Mouse (Mus musculus): ENCODE measurements around the gene Abhd14a. TPM values are rescaled to one million over a fixed set of nuclear protein-coding genes. Genes with fewer than 3 reads are reported as not detected.

Abhd14a gene
- polyA plus RNA-seq, 1 experiment from 2014 or later: 52.8 TPM

- peak overlapping the region; percentile 33; the same call in 1 of the 2 replicates for H3K27ac ChIP-seq (ENCODE audit: low read length)
- H3K27me3 ChIP-seq (ENCODE audit: control insufficient read depth, insufficient read depth, low read depth, low read length): no peaks in the 10 kb centered on the region
- no peaks in the 10 kb centered on the region for H3K9me3 ChIP-seq (ENCODE audit: control insufficient read depth, low read length)
- H3K4me3 ChIP-seq (ENCODE audit: low read length): no peak overlapping the region
- 23% methylated on average over 15 of the region's 15 CpGs for WGBS
- ATAC-seq (ENCODE audit: low read depth): peak; percentile 1; the same call in 1 of the 2 replicates
- H3K4me1 ChIP-seq (replicated peaks; ENCODE audit: control insufficient read depth, insufficient read depth, low read length): peaks cover 35% of the 10 kb centered on the region
- H3K4me2 ChIP-seq (ENCODE audit: low read depth, low read length): peak overlapping the region; percentile 88
- peak overlapping the region; percentile 25 for H3K9ac ChIP-seq (ENCODE audit: low read length)
- no peaks in the 10 kb centered on the region for H3K36me3 ChIP-seq (ENCODE audit: control insufficient read depth, insufficient read depth, low read length)
These were observed 9.1 kb upstream of the Abhd14a start for GRCm38 (mm10) chr9:106456325-106457162.

- no peak for ATAC-seq (ENCODE audit: low read depth)
- no peaks in the 10 kb centered on the region for H3K9me3 ChIP-seq (ENCODE audit: control insufficient read depth, low read length)
- H3K4me3 ChIP-seq (ENCODE audit: low read length): peak overlapping the region; percentile 70
- H3K36me3 ChIP-seq (ENCODE audit: control insufficient read depth, insufficient read depth, low read length): no peaks in the 10 kb centered on the region
- 4% methylated on average over 17 of the region's 17 CpGs for WGBS
- H3K4me1 ChIP-seq (replicated peaks; ENCODE audit: control insufficient read depth, insufficient read depth, low read length): peaks cover 46% of the 10 kb centered on the region
- H3K4me2 ChIP-seq (ENCODE audit: low read depth, low read length): peak overlapping the region; percentile 88
- H3K27me3 ChIP-seq (ENCODE audit: control insufficient read depth, insufficient read depth, low read depth, low read length): no peaks in the 10 kb centered on the region
- H3K27ac ChIP-seq (ENCODE audit: low read length): peak overlapping the region; percentile 70
- H3K9ac ChIP-seq (ENCODE audit: low read length): peak overlapping the region; percentile 82
These were observed 7.6 kb upstream of the Abhd14a start for GRCm38 (mm10) chr9:106454888-106455681.

GRCm38 (mm10) chr9:106454071-106454761, 6.7 kb upstream of the Abhd14a start:
- H3K4me1 ChIP-seq (replicated peaks; ENCODE audit: control insufficient read depth, insufficient read depth, low read length): peaks cover 49% of the 10 kb centered on the region
- no peaks in the 10 kb centered on the region for H3K27me3 ChIP-seq (ENCODE audit: control insufficient read depth, insufficient read depth, low read depth, low read length)
- peak; percentile 10 for ATAC-seq (ENCODE audit: low read depth)
- H3K4me2 ChIP-seq (ENCODE audit: low read depth, low read length): peak overlapping the region; percentile 88
- H3K9ac ChIP-seq (ENCODE audit: low read length): peak overlapping the region; percentile 82
- H3K9me3 ChIP-seq (ENCODE audit: control insufficient read depth, low read length): no peaks in the 10 kb centered on the region
- peak overlapping the region; percentile 83 for H3K27ac ChIP-seq (ENCODE audit: low read length)
- H3K4me3 ChIP-seq (ENCODE audit: low read length): peak overlapping the region; percentile 70
- no peaks in the 10 kb centered on the region for H3K36me3 ChIP-seq (ENCODE audit: control insufficient read depth, insufficient read depth, low read length)
- 3% methylated on average over 18 of the region's 20 CpGs for WGBS

GRCm38 (mm10) chr9:106453271-106454070, 6.0 kb upstream of the Abhd14a start, which contains the start of gene Pcbp4:
Pcbp4 (plus strand) TSS chr9:106453291.
- Histone ChIP-seq H3K9ac (ENCODE audit: low read length) (peak within 1 kb of the TSS; percentile 82), H3K9me3 (ENCODE audit: control insufficient read depth, low read length) (no peaks in the 10 kb centered on the region), H3K27me3 (ENCODE audit: control insufficient read depth, insufficient read depth, low read depth, low read length) (no peaks in the 10 kb centered on the region), H3K4me1 (replicated peaks; ENCODE audit: control insufficient read depth, insufficient read depth, low read length) (peaks cover 53% of the 10 kb centered on the region), H3K4me2 (ENCODE audit: low read depth, low read length) (peak within 1 kb of the TSS; percentile 88), H3K36me3 (ENCODE audit: control insufficient read depth, insufficient read depth, low read length) (no peaks in the 10 kb centered on the region), H3K4me3 (ENCODE audit: low read length) (peak within 1 kb of the TSS; percentile 70), H3K27ac (ENCODE audit: low read length) (peak within 1 kb of the TSS; percentile 83)
- ATAC-seq (ENCODE audit: low read depth): peak; percentile 73
- under 1% methylated on average over 44 of the region's 74 CpGs for WGBS

- Histone ChIP-seq H3K27ac (ENCODE audit: low read length) (no peak overlapping the region), H3K27me3 (ENCODE audit: control insufficient read depth, insufficient read depth, low read depth, low read length) (no peaks in the 10 kb centered on the region), H3K9me3 (ENCODE audit: control insufficient read depth, low read length) (no peaks in the 10 kb centered on the region), H3K36me3 (ENCODE audit: control insufficient read depth, insufficient read depth, low read length) (no peaks in the 10 kb centered on the region), H3K9ac (ENCODE audit: low read length) (peak overlapping the region; percentile 75), H3K4me2 (ENCODE audit: low read depth, low read length) (peak overlapping the region; percentile 88), H3K4me1 (replicated peaks; ENCODE audit: control insufficient read depth, insufficient read depth, low read length) (peaks cover 59% of the 10 kb centered on the region), H3K4me3 (ENCODE audit: low read length) (peak overlapping the region; percentile 70)
- 4% methylated on average over 7 of the region's 7 CpGs for WGBS
- ATAC-seq (ENCODE audit: low read depth): no peak
These were observed 5.3 kb upstream of the Abhd14a start for GRCm38 (mm10) chr9:106452821-106453220.

GRCm38 (mm10) chr9:106452351-106452750, 4.9 kb upstream of the Abhd14a start:
- Histone ChIP-seq H3K4me2 (ENCODE audit: low read depth, low read length) (no peak overlapping the region), H3K4me3 (ENCODE audit: low read length) (no peak overlapping the region), H3K27me3 (ENCODE audit: control insufficient read depth, insufficient read depth, low read depth, low read length) (no peaks in the 10 kb centered on the region), H3K27ac (ENCODE audit: low read length) (no peak overlapping the region), H3K9ac (ENCODE audit: low read length) (no peak overlapping the region), H3K36me3 (ENCODE audit: control insufficient read depth, insufficient read depth, low read length) (no peaks in the 10 kb centered on the region), H3K4me1 (replicated peaks; ENCODE audit: control insufficient read depth, insufficient read depth, low read length) (peaks cover 62% of the 10 kb centered on the region), H3K9me3 (ENCODE audit: control insufficient read depth, low read length) (no peaks in the 10 kb centered on the region)
- 47% methylated on average over 6 of the region's 6 CpGs for WGBS
- no peak for ATAC-seq (ENCODE audit: low read depth)

GRCm38 (mm10) chr9:106451899-106452298, 4.4 kb upstream of the Abhd14a start:
- no peak overlapping the region for H3K9ac ChIP-seq (ENCODE audit: low read length)
- no peaks in the 10 kb centered on the region for H3K27me3 ChIP-seq (ENCODE audit: control insufficient read depth, insufficient read depth, low read depth, low read length)
- no peak overlapping the region for H3K27ac ChIP-seq (ENCODE audit: low read length)
- H3K36me3 ChIP-seq (ENCODE audit: control insufficient read depth, insufficient read depth, low read length): no peaks in the 10 kb centered on the region
- H3K4me2 ChIP-seq (ENCODE audit: low read depth, low read length): no peak overlapping the region
- no peak overlapping the region for H3K4me3 ChIP-seq (ENCODE audit: low read length)
- H3K4me1 ChIP-seq (replicated peaks; ENCODE audit: control insufficient read depth, insufficient read depth, low read length): peaks cover 60% of the 10 kb centered on the region
- no peak for ATAC-seq (ENCODE audit: low read depth)
- WGBS: 41% methylated on average over 2 of the region's 2 CpGs
- H3K9me3 ChIP-seq (ENCODE audit: control insufficient read depth, low read length): no peaks in the 10 kb centered on the region

- Histone ChIP-seq H3K9ac (ENCODE audit: low read length) (no peak overlapping the region), H3K4me2 (ENCODE audit: low read depth, low read length) (no peak overlapping the region), H3K4me1 (replicated peaks; ENCODE audit: control insufficient read depth, insufficient read depth, low read length) (peaks cover 58% of the 10 kb centered on the region), H3K4me3 (ENCODE audit: low read length) (no peak overlapping the region), H3K27me3 (ENCODE audit: control insufficient read depth, insufficient read depth, low read depth, low read length) (no peaks in the 10 kb centered on the region), H3K27ac (ENCODE audit: low read length) (no peak overlapping the region), H3K36me3 (ENCODE audit: control insufficient read depth, insufficient read depth, low read length) (no peaks in the 10 kb centered on the region), H3K9me3 (ENCODE audit: control insufficient read depth, low read length) (no peaks in the 10 kb centered on the region)
- WGBS: 61% methylated on average over 11 of the region's 11 CpGs
- no peak for ATAC-seq (ENCODE audit: low read depth)
These were observed 3.8 kb upstream of the Abhd14a start for GRCm38 (mm10) chr9:106451298-106451697.
